Mouse (Mus musculus) megakaryocyte, embryonic 14.5 days (primary cell): ENCODE data around the gene Kcne1l.

Experiments
- FLI1 ChIP-seq: IDR thresholded peaks from 2 replicates; pipeline ENCODE4 v1.6.1; 2012; ENCODE audit warnings: low read length, inconsistent platforms, mixed read lengths
- GATA1 ChIP-seq: IDR thresholded peaks from 3 replicates; pipeline ENCODE4 v1.6.1; 2012; ENCODE audit warnings: mixed read lengths, low read length, inconsistent platforms, borderline replicate concordance

- no peak for TF ChIP-seq FLI1
- no peak for TF ChIP-seq GATA1
Observed at GRCm38 (mm10) chrX:142310431-142310830, 4.3 kb upstream of the Kcne1l start.
